Mouse (Mus musculus) heart, adult 2 months (tissue): ENCODE measurements at regions not wholly inside any gene's neighbourhood (a gene's known extent, or its start where the extent isn't known, plus 50 kb on each side); places are given as distances from the start of the nearest gene placed in this dataset.

ENCODE experiments used
- CTCF ChIP-seq: fragments of 200-600 bp; IDR thresholded peaks from 2 replicates; pipeline ENCODE4 v1.8.1; 2022; ENCODE audit warnings: antibody characterized with exemption, mild to moderate bottlenecking, moderate library complexity
- EP300 ChIP-seq: fragments of 200-500 bp; IDR thresholded peaks from 2 replicates; pipeline ENCODE4 v1.6.1; 2011; ENCODE audit warnings: low read depth, low read length, control low read depth; ENCODE audit not compliant: insufficient read depth
- POLR2A ChIP-seq: fragments of 200-500 bp; IDR thresholded peaks from 2 replicates; pipeline ENCODE4 v1.6.1; 2011; ENCODE audit warnings: mild to moderate bottlenecking, low read depth, low read length, control low read depth; ENCODE audit not compliant: insufficient read depth

DNA sequence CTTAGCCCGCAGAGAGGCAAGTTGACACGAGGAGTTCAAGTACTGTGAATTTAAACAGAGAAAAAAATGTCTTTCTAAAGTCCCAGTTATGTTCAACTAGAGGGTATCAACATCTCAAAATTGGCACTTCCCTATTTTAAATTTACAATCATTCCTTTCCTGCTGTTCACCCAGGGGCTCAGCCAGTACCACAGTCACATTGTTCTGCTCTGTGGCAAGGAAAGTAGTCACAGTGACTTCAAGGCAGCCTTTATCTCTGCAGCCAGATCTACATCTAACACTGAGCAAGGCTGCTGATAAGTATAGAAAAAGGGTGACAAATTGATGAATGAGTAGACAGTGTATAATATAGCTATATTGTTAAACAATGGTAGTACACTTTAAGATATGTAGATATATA is 957.8 kb upstream of the Pot1a start:
- TF ChIP-seq CTCF: no peak
- no peak for TF ChIP-seq EP300
- TF ChIP-seq POLR2A: no peak
